Mouse (Mus musculus): ENCODE measurements at regions not wholly inside any gene's neighbourhood (a gene's known extent, or its start where the extent isn't known, plus 50 kb on each side); places are given as distances from the start of the nearest gene placed in this dataset.

DNA sequence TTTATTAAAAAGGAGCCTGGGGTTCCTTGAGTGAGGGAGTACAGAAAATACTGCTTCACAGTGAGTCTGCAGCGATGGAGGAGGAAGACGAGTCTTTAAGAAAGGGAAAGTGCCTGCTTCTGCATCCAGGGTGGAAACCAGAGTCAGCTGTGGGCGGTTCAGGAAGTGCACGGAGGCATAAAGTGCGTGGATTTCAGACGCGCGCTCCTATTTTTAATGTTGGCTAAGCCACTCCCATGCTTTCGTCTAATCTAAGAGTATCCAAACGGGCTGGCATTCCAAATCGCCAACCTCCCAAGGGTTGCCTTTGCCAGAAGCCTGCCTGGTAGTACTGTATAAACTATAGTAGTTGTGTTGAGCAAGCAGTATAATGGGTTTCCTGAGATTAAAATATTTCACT is 50.4 kb upstream of the Nap1l1 start:
- TF ChIP-seq CTCF (conservative IDR thresholded peaks at IDR 0.05; ENCODE audit: low read length) (no peak), POU5F1 (IDR thresholded peaks at IDR 0.05; ENCODE audit: borderline replicate concordance, low read length) (no peak)
